Mouse (Mus musculus) splenic B cell, adult 2 months (primary cell): ENCODE measurements around the gene Relb.
A peak's percentile ranks its signal among the peaks of the same experiment; 100 is the strongest.

Experiments
- DNase-seq: peaks from one replicate; pipeline ENCODE4 v3.0.0-alpha.2; 2011; ENCODE audit warnings: low read depth, low spot score
- H3K27me3 ChIP-seq: 2 replicates; pipeline ENCODE4 v1.6.1; 2012; ENCODE audit warnings: mild to moderate bottlenecking, low read length, moderate library complexity, mixed read lengths; ENCODE audit not compliant: control insufficient read depth, poor library complexity, insufficient read depth, severe bottlenecking
- H3K36me3 ChIP-seq: 2 replicates; pipeline ENCODE4 v1.6.1; 2012; ENCODE audit warnings: mild to moderate bottlenecking, low read length, moderate library complexity, mixed read lengths; ENCODE audit not compliant: control insufficient read depth, poor library complexity, insufficient read depth, severe bottlenecking

Relb gene

DNA sequence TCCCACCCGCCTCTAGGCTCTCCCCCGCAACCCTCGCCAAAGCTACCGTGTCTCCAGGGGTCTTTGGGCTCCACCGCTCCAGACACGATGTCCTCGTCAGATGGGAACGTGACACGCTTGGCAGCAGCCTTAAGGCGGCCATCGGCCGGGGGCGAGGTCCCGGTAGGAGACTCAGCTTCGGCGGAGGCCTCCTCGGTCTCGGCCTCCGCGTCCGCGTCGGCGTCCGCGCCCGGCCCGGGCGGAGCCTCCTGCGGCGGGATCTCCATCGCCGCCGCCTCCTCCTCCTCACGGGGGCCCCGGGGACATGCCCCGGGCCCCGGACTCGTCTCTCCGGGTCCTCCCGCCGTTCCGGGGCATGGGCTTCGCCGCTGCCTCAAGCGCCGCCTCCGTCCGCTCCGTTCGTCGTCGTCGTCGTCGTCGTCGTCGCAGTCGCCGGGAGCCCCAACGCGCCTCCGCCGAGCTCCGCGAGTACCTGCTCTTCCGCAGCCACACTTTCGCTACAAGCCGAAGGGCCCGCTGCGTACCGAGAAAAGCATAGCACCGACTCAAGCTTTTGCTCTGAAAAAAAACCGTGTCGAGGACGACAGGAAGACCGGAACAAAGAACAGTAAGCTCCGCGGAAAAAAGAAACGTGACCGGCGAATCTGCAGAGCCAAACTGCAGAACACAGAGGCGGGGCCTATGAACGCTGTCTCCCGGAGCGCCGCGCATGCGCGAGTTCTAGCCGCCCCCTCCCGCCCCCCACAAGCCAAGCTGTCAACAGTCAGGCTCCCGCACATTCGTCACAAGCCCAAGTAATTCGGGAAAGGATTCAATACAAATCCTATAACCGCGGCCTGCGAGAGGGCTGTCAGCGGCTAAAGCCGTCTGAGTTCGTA is 67.2 kb downstream of the Relb start:
- Histone ChIP-seq H3K27me3 (no peaks in the 10 kb centered on the region), H3K36me3 (peaks cover 6% of the 10 kb centered on the region)
- peak; percentile 95 for DNase-seq

DNA sequence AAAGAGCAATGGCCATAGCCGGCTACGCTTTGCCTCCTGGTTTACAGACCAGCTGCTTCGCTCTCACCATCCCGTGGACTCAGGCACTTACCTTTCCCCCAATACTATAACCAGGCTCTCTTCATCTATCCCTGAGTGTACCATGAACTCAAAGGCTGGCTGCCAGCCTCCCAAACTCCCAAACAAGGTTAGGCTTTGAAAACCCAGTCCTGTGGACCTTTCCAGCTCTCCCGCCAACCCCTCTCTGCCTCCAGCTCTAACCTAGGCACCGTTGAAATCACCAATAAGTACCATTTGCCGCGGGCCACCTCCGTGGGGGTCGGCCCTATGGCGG is 67.8 kb downstream of the Relb start:
- Histone ChIP-seq H3K27me3 (no peaks in the 10 kb centered on the region), H3K36me3 (peaks cover 6% of the 10 kb centered on the region)
- DNase-seq = no peak

DNA sequence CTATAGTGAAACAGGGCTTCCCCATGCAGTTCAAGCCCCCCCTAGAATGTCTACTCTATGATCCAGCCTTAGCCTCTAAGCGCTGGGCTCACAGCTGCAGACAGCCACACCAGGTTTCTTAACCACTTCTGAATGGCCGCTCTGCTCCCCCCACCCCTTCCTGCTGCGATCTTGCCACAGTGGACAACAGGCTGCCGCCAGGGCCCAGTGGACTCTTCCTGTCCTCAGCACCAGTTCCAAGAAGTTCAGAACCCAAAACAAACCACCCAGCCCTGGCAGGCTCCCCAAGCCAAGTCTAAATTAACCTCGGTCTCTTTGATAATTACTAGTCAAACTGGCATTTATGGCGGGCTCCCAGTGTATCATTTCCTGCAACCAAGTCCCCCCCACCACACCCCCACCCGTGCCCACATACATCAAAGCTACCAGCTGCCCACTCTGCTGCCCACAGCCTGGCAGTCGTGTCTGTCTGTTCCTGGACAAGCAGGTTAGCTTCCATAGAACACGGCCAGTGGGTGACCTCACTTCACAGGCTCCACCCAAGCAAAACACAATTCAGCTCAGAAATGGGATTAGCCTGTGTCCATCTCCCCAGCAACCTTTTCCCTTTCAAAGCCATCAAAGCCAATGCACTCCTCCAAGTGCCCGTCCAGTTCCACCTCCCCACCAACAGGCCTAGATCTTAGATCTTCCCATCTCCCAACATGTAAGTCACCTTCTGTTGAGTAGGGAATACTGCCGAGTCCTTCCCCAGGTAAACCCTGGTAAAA is 68.6 kb downstream of the Relb start:
- no peak for DNase-seq
- Histone ChIP-seq H3K27me3 (no peaks in the 10 kb centered on the region), H3K36me3 (peaks cover 6% of the 10 kb centered on the region)

DNA sequence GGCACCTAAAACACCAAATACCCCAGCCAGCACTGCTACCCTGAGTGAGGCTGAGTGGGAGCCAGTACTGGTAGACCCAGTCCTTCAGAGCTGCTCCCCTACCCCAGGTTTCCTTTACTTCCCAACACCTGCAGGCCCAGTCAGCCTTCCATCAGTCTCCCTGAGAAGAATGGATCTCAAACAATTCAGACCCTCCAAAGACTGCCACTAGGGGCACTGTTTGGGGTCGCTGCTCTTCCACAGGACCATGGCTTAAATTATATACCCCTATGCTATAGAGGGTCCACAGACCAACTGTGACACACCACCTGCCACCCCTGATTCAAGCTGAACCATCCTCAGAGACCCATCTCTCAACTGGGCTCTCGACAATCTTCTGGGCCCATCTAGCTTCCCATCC is 70.3 kb downstream of the Relb start:
- no peaks in the 10 kb centered on the region for H3K36me3 ChIP-seq
- no peaks in the 10 kb centered on the region for H3K27me3 ChIP-seq
- DNase-seq = peak; percentile 60

DNA sequence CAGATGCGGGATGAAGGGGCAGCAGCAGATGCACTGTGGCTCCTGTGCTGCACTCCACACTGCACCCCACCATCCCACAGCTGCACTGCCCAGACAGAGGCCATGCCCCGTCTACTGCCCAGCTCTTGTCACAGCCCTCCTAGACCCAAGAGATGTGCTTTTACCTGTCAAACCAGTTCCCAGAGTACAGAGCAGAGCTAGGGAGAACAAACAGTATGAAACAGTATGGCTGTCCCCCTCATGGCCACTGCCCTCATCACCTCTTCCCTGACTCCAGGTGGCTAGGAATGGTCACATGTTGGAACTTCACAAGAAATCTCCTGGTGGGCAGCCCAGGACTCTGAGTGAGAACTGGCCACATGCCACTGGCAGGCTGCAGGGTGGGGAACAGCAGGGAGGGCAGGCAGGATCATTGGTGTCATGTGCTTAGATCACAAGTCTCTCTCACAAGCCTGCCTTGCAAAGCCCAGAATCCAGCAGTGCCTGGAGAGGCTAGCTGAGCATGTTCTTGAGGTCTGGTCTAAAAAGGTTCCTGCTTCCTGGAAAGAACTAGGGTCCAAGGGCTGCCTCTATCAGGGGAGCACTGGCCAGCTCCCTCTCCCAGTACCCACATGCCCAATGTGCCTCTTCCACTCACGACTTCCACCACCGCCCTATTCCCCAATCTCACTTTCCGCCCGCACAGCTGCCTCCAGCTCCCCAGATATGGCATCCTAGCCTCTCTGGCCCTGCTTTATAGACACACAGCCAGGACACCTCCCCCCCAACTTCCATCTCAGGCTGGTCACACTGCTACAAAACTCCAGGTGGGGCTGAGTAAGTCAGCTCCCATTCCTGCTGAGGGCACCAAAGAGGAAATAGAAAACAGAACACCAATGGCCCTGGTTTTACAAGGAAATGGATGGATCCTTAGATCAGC is 71.0 kb downstream of the Relb start:
- DNase-seq = no peak
- Histone ChIP-seq H3K27me3 (no peaks in the 10 kb centered on the region), H3K36me3 (no peaks in the 10 kb centered on the region)

DNA sequence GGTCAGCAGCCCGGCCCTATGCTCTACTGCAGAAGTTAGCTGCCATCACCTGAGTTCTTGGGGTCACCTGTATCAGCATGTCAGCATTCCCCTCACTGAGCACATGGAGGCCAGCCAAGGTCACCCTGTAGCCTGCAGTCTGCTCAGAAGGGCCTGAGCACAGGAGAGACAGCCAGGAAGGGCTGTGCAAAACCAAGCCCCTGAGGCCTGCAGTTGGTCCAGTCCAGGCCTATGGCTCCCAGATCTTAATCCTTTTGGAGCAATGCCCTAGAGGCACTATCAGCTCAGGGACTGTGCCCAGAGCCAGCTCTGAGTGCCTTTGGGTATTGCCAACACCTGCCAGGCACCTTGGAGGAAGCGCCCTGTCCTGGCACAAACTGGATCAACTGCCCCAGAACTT is 72.2 kb downstream of the Relb start:
- no peak for DNase-seq
- no peaks in the 10 kb centered on the region for H3K27me3 ChIP-seq
- no peaks in the 10 kb centered on the region for H3K36me3 ChIP-seq
